Mouse (Mus musculus) erythroblast, embryonic 14.5 days (primary cell): ENCODE data around the gene Nkiras2.

Experiments
- GATA1 ChIP-seq: IDR thresholded peaks from 2 replicates; pipeline ENCODE4 v1.6.1; 2012; ENCODE audit warnings: low read length, inconsistent platforms, mixed read lengths
- TAL1 ChIP-seq: IDR thresholded peaks from 3 replicates; pipeline ENCODE4 v1.6.1; 2012; ENCODE audit warnings: low read length, inconsistent platforms, mixed read lengths

DNA sequence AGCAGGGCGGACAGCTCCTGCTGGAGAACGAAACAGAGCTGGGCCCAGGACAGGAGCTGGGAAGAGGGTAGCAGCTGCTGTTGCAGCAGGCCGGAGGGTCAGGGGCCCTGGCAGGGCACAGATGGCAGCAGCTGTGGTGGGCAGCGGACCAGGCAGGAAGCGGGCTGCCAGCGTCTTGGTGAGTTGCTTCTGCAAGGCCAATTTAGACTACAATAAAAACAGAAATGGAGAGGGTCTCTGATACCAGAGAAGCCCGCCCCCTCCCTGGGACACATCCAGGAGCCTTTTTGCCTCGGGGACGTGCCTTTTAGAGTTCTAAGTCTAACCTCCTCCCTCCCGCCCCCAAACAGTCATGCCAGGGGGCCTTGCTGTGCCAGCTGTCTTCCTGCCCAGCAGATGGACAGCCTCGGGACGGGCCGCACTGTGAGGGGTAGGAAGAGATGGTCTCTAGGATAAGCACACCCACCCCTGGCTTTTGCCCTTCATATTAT is 9.9 kb downstream of the Nkiras2 start:
- TF ChIP-seq TAL1 (no peak), GATA1 (no peak)
